Mouse (Mus musculus) inflammation-experienced regulatory T-cells, adult 6 months (primary cell): ENCODE results near the gene Gpr62. TPM values are rescaled to one million over a fixed set of nuclear protein-coding genes. Genes with fewer than 3 reads are reported as not detected.
A peak's percentile ranks its signal among the peaks of the same experiment; 100 is the strongest.
"Not testable (repeated sequence)": the region's sequence is repeated elsewhere in the genome, so short reads cannot be mapped to it uniquely, and the experiment has no call there.

ENCODE experiments used
- ATAC-seq: one replicate; pipeline ENCODE4 v1.8.0; 2017
- polyA plus RNA-seq, 3 experiments: library from polyadenylated mRNA; unstranded; fragments of 100-300 nt; shearing (Covaris generic); gene quantifications; one replicate each; pipeline ENCODE4 v1.2.1; 2017

The Gpr62 gene
- not detected for polyA plus RNA-seq

- no peak for ATAC-seq
Measured at GRCm38 (mm10) chr9:106465571-106466200, at the start of gene Gpr62. TSS of gene Gpr62 (minus strand) at chr9:106465938.

- ATAC-seq: no peak
Measured at GRCm38 (mm10) chr9:106514273-106514672, 48.5 kb upstream of the Gpr62 start, which contains the start of gene Iqcf5. TSS of gene Iqcf5 (plus strand) at chr9:106514573.

- ATAC-seq: no peak
Measured at GRCm38 (mm10) chr9:106513566-106513965, 47.8 kb upstream of the Gpr62 start.

GRCm38 (mm10) chr9:106512729-106513450 is 47.2 kb upstream of the Gpr62 start:
- ATAC-seq: no peak

- ATAC-seq: no peak
Measured at GRCm38 (mm10) chr9:106509356-106509755, 43.6 kb upstream of the Gpr62 start.

- ATAC-seq: no peak
Measured at GRCm38 (mm10) chr9:106504246-106504645, 38.5 kb upstream of the Gpr62 start.

- no peak for ATAC-seq
Measured at GRCm38 (mm10) chr9:106501846-106502245, 36.1 kb upstream of the Gpr62 start.

GRCm38 (mm10) chr9:106499667-106500066 is 33.9 kb upstream of the Gpr62 start, which contains the start of gene Iqcf1:
TSS of gene Iqcf1 (plus strand) at chr9:106499967.
- no peak for ATAC-seq

- ATAC-seq: not testable (repeated sequence)
Measured at GRCm38 (mm10) chr9:106487602-106488001, 21.9 kb upstream of the Gpr62 start.

- no peak for ATAC-seq
Measured at GRCm38 (mm10) chr9:106485076-106485475, 19.3 kb upstream of the Gpr62 start.

GRCm38 (mm10) chr9:106483606-106484005 is 17.9 kb upstream of the Gpr62 start:
- no peak for ATAC-seq

GRCm38 (mm10) chr9:106483136-106483535 is 17.4 kb upstream of the Gpr62 start:
- no peak for ATAC-seq

- ATAC-seq: no peak
Measured at GRCm38 (mm10) chr9:106482578-106483115, 16.9 kb upstream of the Gpr62 start.

- no peak for ATAC-seq
Measured at GRCm38 (mm10) chr9:106481676-106482075, 15.9 kb upstream of the Gpr62 start.

GRCm38 (mm10) chr9:106481075-106481474 is 15.3 kb upstream of the Gpr62 start:
- ATAC-seq: no peak

- ATAC-seq: no peak
Measured at GRCm38 (mm10) chr9:106480541-106480940, 14.8 kb upstream of the Gpr62 start.

GRCm38 (mm10) chr9:106478101-106478500 is 12.4 kb upstream of the Gpr62 start:
- no peak for ATAC-seq

- no peak for ATAC-seq
Measured at GRCm38 (mm10) chr9:106477649-106478048, 11.9 kb upstream of the Gpr62 start.

GRCm38 (mm10) chr9:106476924-106477484 is 11.3 kb upstream of the Gpr62 start, which contains the start of gene Parp3:
TSS of gene Parp3 (minus strand) at chr9:106476949.
- peak; percentile 96 for ATAC-seq

GRCm38 (mm10) chr9:106476002-106476923 is 10.5 kb upstream of the Gpr62 start:
- ATAC-seq: peak; percentile 21

- ATAC-seq: no peak
Measured at GRCm38 (mm10) chr9:106475663-106476001, 9.9 kb upstream of the Gpr62 start, which contains the start of gene Rrp9. TSS of gene Rrp9 (plus strand) at chr9:106475963.

- no peak for ATAC-seq
Measured at GRCm38 (mm10) chr9:106475046-106475445, 9.3 kb upstream of the Gpr62 start.
